8 mouse cellular contexts compared by ENCODE assay signal in genomic region chr2:18672133-18672765, GRCm38 (mm10). TPM values are rescaled to one million over a fixed set of nuclear protein-coding genes. Genes with fewer than 3 reads are reported as not detected.
DNase-seq lines count a peak whose midpoint lies in the region; ATAC-seq and TF ChIP-seq lines count a peak whose summit lies in the region.

Gene Commd3, plus strand, starts transcription at chr2:18672384.

- H3K9me3 ChIP-seq in forebrain, embryonic 10.5 days: no peaks in the 10 kb centered on the region
- no peaks in the 10 kb centered on the region for H3K9me3 ChIP-seq in heart, embryonic 14.5 days (ENCODE audit: control insufficient read depth, low read length)
- no peaks in the 10 kb centered on the region for H3K9me3 ChIP-seq in liver, embryonic 14.5 days (ENCODE audit: control insufficient read depth, low read length)
- H3K9me3 ChIP-seq in stomach, embryonic 15.5 days: no peaks in the 10 kb centered on the region

- DNase-seq in CD4-positive helper T cell, adult 2 months (ENCODE audit: low read depth, low spot score): peak; percentile 92
- DNase-seq in forebrain, embryonic 10.5 days (ENCODE audit: extremely low spot score, low spot score): peak; percentile 92
- peak; percentile 97 for DNase-seq in kidney, postnatal 14 days
- peak; percentile 66 to 71 (median 71) for DNase-seq in liver, embryonic 14.5 days (ENCODE audit: low read depth in 3 of 3, low spot score in 3 of 3)
- DNase-seq in neural tube, embryonic 10.5 days (ENCODE audit: extremely low spot score, low spot score): peak; percentile 97

- peaks cover 60% of the 10 kb centered on the region for H3K27me3 ChIP-seq in forebrain, embryonic 10.5 days (ENCODE audit: poor library complexity, severe bottlenecking)
- peaks cover 5% of the 10 kb centered on the region; the same call in 1 of the 2 replicates for H3K27me3 ChIP-seq in heart, embryonic 14.5 days (ENCODE audit: control insufficient read depth, insufficient read depth, low read length)
- H3K27me3 ChIP-seq in liver, embryonic 14.5 days (ENCODE audit: control insufficient read depth, insufficient read depth, low read length): peaks cover 27% of the 10 kb centered on the region
- no peaks in the 10 kb centered on the region for H3K27me3 ChIP-seq in stomach, embryonic 15.5 days (replicated peaks)

- no peak for TF ChIP-seq CTCF in liver, embryonic 14.5 days (IDR thresholded peaks at IDR 0.05; ENCODE audit: low read depth)

- peak within 1 kb of the TSS; percentile 86 for H3K27ac ChIP-seq in brown adipose tissue, adult 24 weeks (replicated peaks; ENCODE audit: low read depth, low read length)
- H3K27ac ChIP-seq in forebrain, embryonic 10.5 days: peak within 1 kb of the TSS; percentile 99
- H3K27ac ChIP-seq in heart, embryonic 14.5 days (replicated peaks in 1 of 2; ENCODE audit: control insufficient read depth in 1 of 2, insufficient read depth in 1 of 2, low read depth in 2 of 2, low read length in 2 of 2): peak within 1 kb of the TSS; percentile 93 to 98
- peak within 1 kb of the TSS; percentile 5 for H3K27ac ChIP-seq in liver, embryonic 14.5 days
- peak within 1 kb of the TSS; percentile 99 for H3K27ac ChIP-seq in stomach, embryonic 15.5 days

- H3K4me2 ChIP-seq in heart, embryonic 14.5 days (ENCODE audit: low read length): peak within 1 kb of the TSS; percentile 82
- peak within 1 kb of the TSS; percentile 94 for H3K4me2 ChIP-seq in liver, embryonic 14.5 days (ENCODE audit: low read depth)
- peak within 1 kb of the TSS; percentile 77 for H3K4me2 ChIP-seq in stomach, embryonic 15.5 days

- H3K4me1 ChIP-seq in brown adipose tissue, adult 24 weeks (ENCODE audit: control insufficient read depth, insufficient read depth, insufficient read length, low read length): peaks cover 3% of the 10 kb centered on the region; the same call in 1 of the 2 replicates
- peaks cover 40% of the 10 kb centered on the region for H3K4me1 ChIP-seq in forebrain, embryonic 10.5 days
- H3K4me1 ChIP-seq in heart, embryonic 14.5 days (ENCODE audit: control insufficient read depth in 2 of 2, insufficient read depth in 2 of 2, low read length in 2 of 2): peaks cover 0 to 2% of the 10 kb centered on the region in 2 experiments; a peak in 2 of 4 replicates
- peaks cover 3 to 6% of the 10 kb centered on the region in 2 experiments; a peak in 2 of 4 replicates for H3K4me1 ChIP-seq in liver, embryonic 14.5 days (replicated peaks; ENCODE audit: control insufficient read depth in 2 of 2, insufficient read depth in 2 of 2, low read length in 1 of 2)
- H3K4me1 ChIP-seq in stomach, embryonic 15.5 days: 0 out of 2 replicates have a peak, but pooled peaks cover 2% of the 10 kb centered on the region

- no peak for TF ChIP-seq EP300 in liver, embryonic 14.5 days (IDR thresholded peaks at IDR 0.05; ENCODE audit: low read depth)

- H3K4me3 ChIP-seq in brown adipose tissue, adult 24 weeks (ENCODE audit: insufficient read depth, low read depth, low read length): peak within 1 kb of the TSS; percentile 95
- peak within 1 kb of the TSS; percentile 79 for H3K4me3 ChIP-seq in forebrain, embryonic 10.5 days
- H3K4me3 ChIP-seq in heart, embryonic 14.5 days (ENCODE audit: control insufficient read depth in 1 of 2, insufficient read depth in 1 of 2, low read depth in 1 of 2, low read length in 2 of 2): peak within 1 kb of the TSS; percentile 84 to 92
- peak within 1 kb of the TSS; percentile 76 to 86 for H3K4me3 ChIP-seq in liver, embryonic 14.5 days (ENCODE audit: insufficient read depth in 1 of 2, low read depth in 2 of 2, low read length in 2 of 2)
- H3K4me3 ChIP-seq in stomach, embryonic 15.5 days (replicated peaks): peak within 1 kb of the TSS; percentile 90

- ATAC-seq in heart, embryonic 14.5 days (ENCODE audit: insufficient number of reproducible peaks, insufficient read depth, low FRiP score, low read depth): peak; percentile 85
- peak; percentile 84 for ATAC-seq in liver, embryonic 14.5 days (ENCODE audit: insufficient read depth)
- ATAC-seq in stomach, embryonic 15.5 days (ENCODE audit: insufficient read depth, low FRiP score, low read depth): peak; percentile 90

- H3K36me3 ChIP-seq in forebrain, embryonic 10.5 days (replicated peaks): no peaks in the 10 kb centered on the region
- H3K36me3 ChIP-seq in heart, embryonic 14.5 days (ENCODE audit: control insufficient read depth, insufficient read depth, low read length): 0 out of 2 replicates have a peak, but pooled peaks cover 4% of the 10 kb centered on the region
- H3K36me3 ChIP-seq in liver, embryonic 14.5 days (replicated peaks; ENCODE audit: control insufficient read depth, insufficient read depth, low read depth): no peaks in the 10 kb centered on the region
- H3K36me3 ChIP-seq in stomach, embryonic 15.5 days: no peaks in the 10 kb centered on the region

- WGBS in forebrain, embryonic 10.5 days: under 1% methylated on average over 90 of the region's 91 CpGs
- under 1% methylated on average over 90 of the region's 91 CpGs for WGBS in heart, embryonic 14.5 days
- WGBS in liver, embryonic 14.5 days (ENCODE audit: insufficient replicate concordance): under 1% methylated on average over 89 of the region's 91 CpGs
- under 1% methylated on average over 91 of the region's 91 CpGs for WGBS in stomach, embryonic 15.5 days

- peak within 1 kb of the TSS; percentile 99 for H3K9ac ChIP-seq in heart, embryonic 14.5 days (ENCODE audit: low read length)
- H3K9ac ChIP-seq in liver, embryonic 14.5 days (replicated peaks): peak within 1 kb of the TSS; percentile 91
- peak within 1 kb of the TSS; percentile 99 for H3K9ac ChIP-seq in stomach, embryonic 15.5 days

RNA-seq across cellular contexts. Expression of gene Commd3, which starts in this region (rescaled TPM):
- polyA plus RNA-seq in brown adipose tissue, adult 24 weeks (2012; ENCODE audit: insufficient read depth, insufficient read length, missing spikeins): 194 and 268 TPM in 2 replicates
- polyA plus RNA-seq in forebrain, embryonic 10.5 days (2016; fragmentation: Nextera tagmentation; extraction: Ambion mirVana): 87.4 and 90.9 TPM in 2 replicates
- polyA plus RNA-seq in heart, embryonic 14.5 days (2014; fragmentation: Nextera tagmentation; extraction: Ambion mirVana): 206 TPM in 2 replicates
- polyA plus RNA-seq in liver, embryonic 14.5 days (2012; rRNA removed): 27.0 and 36.2 TPM in 2 replicates
- 101 TPM in 2 replicates for polyA plus RNA-seq in liver, embryonic 14.5 days (2014; fragmentation: Nextera tagmentation; extraction: Ambion mirVana)
- polyA plus RNA-seq in stomach, embryonic 15.5 days (2015; fragmentation: Nextera tagmentation; extraction: Ambion mirVana): 197 and 236 TPM in 2 replicates

Comparison
In these comparisons a context has a peak if more than half of its experiments do, and no peak if none do; other contexts are left out.
1. Peak in every context shown above with its lines: DNase-seq, ATAC-seq, H3K4me3 ChIP-seq and H3K27ac ChIP-seq.
2. H3K27ac ChIP-seq: peak in every context shown above with its lines; median percentile 99 in forebrain, embryonic 10.5 days; 99 in stomach, embryonic 15.5 days; 96 in heart, embryonic 14.5 days; 86 in brown adipose tissue, adult 24 weeks; 5 in liver, embryonic 14.5 days.